Mouse (Mus musculus): Measurements from ENCODE around the gene Hkdc1.

DNA sequence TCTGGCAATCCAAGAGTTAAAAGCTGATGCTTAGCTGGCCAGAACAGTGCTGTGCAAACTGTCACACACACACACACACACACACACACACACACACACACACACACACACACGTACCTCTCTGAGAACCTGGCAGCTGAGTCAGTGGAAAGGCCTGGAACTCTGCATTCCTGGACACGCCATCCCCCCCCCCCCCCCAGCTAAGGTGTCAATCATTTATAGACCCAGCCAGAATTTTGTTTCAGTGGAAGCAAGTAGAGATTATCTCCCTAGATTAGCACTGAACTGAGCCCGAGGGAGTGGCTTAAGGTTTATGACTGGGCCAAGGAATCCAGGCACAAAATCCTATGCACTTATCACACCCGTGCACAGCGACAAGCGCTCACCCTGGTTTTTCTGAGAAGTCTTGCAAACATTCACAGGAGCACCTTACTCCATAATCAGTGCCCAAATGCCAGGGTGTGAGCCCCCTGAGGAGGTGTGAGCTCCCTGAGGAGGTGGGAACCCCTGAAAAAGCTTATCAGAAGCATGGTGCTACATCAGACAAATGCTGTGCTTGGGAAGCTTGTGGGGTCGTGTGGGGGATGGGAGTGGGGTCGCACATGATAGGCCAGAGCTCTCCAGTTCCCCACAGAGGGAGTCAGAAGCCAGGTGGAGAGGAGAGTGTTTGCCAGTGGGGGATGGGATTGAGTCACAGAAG, 9.2 kb downstream of the Hkdc1 start:
- TF ChIP-seq CTCF (IDR thresholded peaks at IDR 0.05; ENCODE audit: control insufficient read depth, insufficient read depth, insufficient read length): no peak
- no peak for TF ChIP-seq MYOG (IDR thresholded peaks at IDR 0.05; ENCODE audit: control insufficient read depth, extremely low read depth, insufficient read length)
